Mouse (Mus musculus) left cerebral cortex, adult 18-20 months (tissue): ENCODE data around the gene Mfrp. TPM values are rescaled to one million over a fixed set of nuclear protein-coding genes. Genes with fewer than 3 reads are reported as not detected.

Source experiments
- DNase-seq, 2 experiments: peaks; one replicate each; pipeline ENCODE4 v3.0.0; 2021 to 2022; ENCODE audit warnings: low spot score in 2 of 2, mixed read lengths in 1 of 2
- total RNA-seq, 2 experiments: library from RNA; stranded (reverse); gene quantifications; 2 replicates each; pipeline ENCODE4 v1.2.3; 2021

Gene Mfrp
- total RNA-seq, 2 experiments from 2014 or later: 0.16 TPM; not detected in 1

GRCm38 (mm10) chr9:44127351-44127801, 25.8 kb downstream of the Mfrp start:
- no peak for DNase-seq

- no peak for DNase-seq
Measured at GRCm38 (mm10) chr9:44129633-44130032, 28.1 kb downstream of the Mfrp start.

GRCm38 (mm10) chr9:44130034-44130433, 28.5 kb downstream of the Mfrp start:
- no peak for DNase-seq

- peak in 1 of 2 experiments; percentile 27 for DNase-seq
Measured at GRCm38 (mm10) chr9:44130581-44131275, 29.2 kb downstream of the Mfrp start.

- no peak for DNase-seq
Measured at GRCm38 (mm10) chr9:44131276-44131590, 29.7 kb downstream of the Mfrp start.

- DNase-seq: no peak
Measured at GRCm38 (mm10) chr9:44132200-44132599, 30.7 kb downstream of the Mfrp start.

GRCm38 (mm10) chr9:44133287-44133686, 31.8 kb downstream of the Mfrp start:
- no peak for DNase-seq

GRCm38 (mm10) chr9:44134101-44134850, 32.7 kb downstream of the Mfrp start, which contains the start of gene Mcam:
Gene Mcam (plus strand): TSS chr9:44134469.
- no peak for DNase-seq

GRCm38 (mm10) chr9:44134851-44135730, 33.6 kb downstream of the Mfrp start:
- no peak for DNase-seq

GRCm38 (mm10) chr9:44135731-44136411, 34.3 kb downstream of the Mfrp start:
- DNase-seq: no peak

- no peak for DNase-seq
Measured at GRCm38 (mm10) chr9:44137846-44138245, 36.3 kb downstream of the Mfrp start.

GRCm38 (mm10) chr9:44141951-44142350, 40.4 kb downstream of the Mfrp start:
- DNase-seq: no peak

- no peak for DNase-seq
Measured at GRCm38 (mm10) chr9:44143421-44143820, 41.9 kb downstream of the Mfrp start.

- no peak for DNase-seq
Measured at GRCm38 (mm10) chr9:44144023-44144717, 42.6 kb downstream of the Mfrp start.

- DNase-seq: no peak
Measured at GRCm38 (mm10) chr9:44144718-44145060, 43.2 kb downstream of the Mfrp start.

GRCm38 (mm10) chr9:44147290-44147689, 45.8 kb downstream of the Mfrp start:
- no peak for DNase-seq
